Mouse (Mus musculus): Measurements from ENCODE around the gene Rbl2.

Rbl2 gene

DNA sequence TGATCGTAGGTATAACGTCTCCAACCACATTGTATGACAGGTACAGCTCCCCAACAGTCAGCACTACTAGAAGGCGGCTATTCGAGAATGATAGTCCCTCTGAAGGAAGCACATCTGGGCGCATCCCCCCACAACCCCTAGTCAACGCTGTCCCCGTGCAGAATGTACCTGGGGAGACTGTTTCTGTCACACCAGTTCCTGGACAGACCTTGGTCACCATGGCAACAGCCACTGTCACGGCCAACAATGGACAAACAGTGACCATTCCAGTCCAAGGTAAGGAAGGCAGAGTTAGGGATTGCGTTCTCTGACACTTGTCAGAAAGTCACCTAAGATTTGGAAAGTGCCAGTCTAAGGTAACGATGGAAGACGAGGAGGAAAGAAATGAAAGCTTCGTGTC is 36.4 kb downstream of the Rbl2 start:
- no peak for DNase-seq (ENCODE audit: low spot score in 2 of 2)

DNA sequence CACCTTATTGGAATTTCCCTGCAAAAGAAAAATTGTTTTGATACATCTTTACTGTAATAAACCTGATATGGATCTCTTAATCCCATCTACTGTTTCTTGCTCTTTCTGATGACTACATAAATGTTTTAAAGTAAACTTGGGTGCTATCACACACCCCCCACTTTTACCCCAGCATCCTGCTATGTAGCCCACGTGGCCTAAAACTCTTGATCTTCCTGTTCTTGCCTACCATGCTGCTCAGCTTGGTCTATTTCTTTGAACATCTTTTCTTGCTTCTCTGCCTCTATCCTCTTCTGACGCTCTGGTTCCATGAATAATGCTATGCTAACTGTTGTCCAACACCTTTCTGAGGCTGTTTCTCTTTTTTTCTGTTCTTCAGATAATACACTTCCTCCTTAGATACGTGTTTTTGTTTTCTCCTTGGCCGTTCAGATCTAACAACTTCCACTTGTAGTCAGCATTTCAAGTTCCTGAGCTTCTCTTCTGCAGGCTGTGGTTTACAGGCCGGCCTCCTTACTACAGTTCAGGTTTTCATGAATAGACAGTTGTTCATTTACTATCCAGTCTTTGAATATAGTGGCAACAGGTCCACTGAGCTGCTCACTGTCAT is 42.1 kb downstream of the Rbl2 start:
- no peak for DNase-seq (ENCODE audit: low spot score in 2 of 2)

DNA sequence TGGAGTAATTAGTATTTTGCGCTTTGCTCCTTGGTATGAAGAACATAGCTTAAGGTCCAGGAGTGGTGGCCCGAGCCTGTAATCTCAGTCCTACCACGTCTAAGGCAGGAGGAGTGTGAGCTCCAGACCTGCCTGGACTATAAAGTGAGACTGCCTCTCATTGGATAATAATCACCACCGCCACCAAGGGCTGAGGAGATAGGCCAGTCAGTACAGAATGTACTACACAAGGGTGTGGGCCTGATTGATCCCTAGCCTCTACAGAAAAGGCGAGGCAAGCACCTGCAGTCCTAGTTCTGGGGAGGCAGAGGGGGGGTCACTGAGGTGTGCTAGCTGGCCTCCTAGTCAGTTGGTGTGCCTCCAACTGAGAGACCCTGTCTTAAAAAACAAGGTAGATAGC is 44.6 kb downstream of the Rbl2 start:
- DNase-seq (ENCODE audit: low spot score in 2 of 2), result no peak

DNA sequence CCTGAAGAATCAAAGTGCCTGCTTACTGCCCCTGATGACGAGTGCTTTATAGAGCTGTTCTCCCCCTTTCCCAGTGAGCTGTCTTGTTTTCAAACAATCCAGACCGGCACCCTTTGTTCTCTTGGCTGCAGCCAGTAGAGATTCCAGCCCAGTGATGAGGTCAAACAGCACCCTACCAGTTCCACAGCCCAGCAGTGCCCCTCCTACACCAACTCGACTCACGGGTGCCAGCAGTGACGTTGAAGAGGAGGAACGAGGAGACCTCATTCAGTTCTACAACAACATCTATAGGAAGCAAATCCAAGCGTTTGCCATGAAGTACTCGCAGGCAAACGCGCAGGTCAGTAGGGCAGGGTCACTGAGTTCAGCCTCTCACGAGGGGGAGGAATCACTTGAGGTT is 45.1 kb downstream of the Rbl2 start:
- DNase-seq (ENCODE audit: low spot score in 2 of 2), result no peak

DNA sequence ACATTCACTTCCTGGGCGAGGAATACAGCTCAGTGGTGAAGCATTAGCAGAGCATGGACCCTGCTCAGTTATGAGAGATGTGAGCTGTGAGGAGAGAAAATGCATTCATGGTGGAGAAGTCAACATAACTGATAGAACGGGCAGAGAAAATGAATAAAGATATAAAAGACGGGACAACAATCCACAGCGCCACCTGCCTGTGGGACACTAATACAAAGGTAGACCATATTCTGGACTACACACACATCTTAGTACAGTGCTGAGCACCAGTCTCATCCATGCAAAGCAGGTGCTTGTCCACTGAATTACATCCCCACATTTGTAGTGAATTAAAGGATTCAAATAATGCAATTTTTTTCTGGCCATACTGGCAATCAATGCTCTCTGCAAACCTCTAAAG is 47.7 kb downstream of the Rbl2 start:
- DNase-seq (ENCODE audit: low spot score in 2 of 2), result no peak

DNA sequence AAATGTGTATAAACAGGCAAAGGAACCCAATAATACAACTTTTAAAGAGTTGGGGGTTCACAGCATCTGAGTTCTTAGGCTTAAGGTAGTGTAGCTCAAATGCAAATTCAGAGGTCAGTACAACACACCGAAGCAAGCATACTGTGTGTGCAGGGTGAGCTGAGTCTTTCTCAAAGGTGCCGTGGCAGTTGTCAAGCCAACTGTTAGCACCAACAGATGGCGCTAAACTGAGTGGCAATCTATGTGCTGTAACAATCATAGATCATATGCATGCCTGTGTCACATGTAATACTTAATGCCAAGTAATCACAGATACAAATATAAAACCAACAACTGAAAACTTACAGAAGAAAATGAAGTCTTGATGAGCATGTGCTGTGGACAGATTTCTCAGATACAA is 48.3 kb downstream of the Rbl2 start:
- DNase-seq (ENCODE audit: low spot score in 2 of 2), result no peak

DNA sequence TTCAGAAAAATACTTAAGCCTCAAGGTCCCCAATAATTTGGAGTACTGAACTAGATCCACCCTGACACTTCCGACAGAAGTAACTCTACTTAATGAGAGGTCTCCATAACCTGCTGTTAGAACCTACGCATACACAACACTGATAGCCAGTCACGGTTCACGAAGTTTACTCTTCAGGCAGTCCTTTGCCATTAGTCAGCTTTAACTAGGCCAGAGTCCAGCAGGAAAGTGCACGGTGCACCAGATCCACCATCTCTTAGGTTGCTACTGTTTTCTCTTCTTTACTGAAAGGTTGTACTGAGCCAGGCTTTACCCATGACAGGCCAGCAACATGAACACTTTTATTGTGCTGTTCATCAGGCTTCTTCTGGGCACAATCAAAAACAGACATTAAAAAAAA is 54.5 kb downstream of the Rbl2 start:
- no peak for DNase-seq (ENCODE audit: low spot score in 2 of 2)

DNA sequence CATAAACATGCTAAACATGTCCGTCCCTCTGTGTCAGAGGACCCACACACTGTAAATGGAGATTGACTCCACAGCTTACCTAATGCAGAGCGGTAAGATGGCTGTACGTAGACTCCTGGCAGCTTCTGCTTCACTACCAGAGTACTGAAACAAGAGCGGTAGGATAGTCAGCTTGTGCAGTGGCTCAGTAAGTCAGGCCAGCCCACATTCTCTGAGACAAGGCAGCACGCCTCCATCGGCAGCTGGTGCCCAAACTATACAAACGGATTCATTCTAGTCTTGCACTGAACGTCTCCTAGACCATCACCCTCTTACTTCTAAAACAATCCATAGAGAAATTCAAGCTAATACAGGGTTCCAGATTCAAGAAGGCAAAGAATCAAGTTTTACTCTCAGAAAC is 56.9 kb downstream of the Rbl2 start:
- DNase-seq (ENCODE audit: low spot score in 2 of 2), result no peak

DNA sequence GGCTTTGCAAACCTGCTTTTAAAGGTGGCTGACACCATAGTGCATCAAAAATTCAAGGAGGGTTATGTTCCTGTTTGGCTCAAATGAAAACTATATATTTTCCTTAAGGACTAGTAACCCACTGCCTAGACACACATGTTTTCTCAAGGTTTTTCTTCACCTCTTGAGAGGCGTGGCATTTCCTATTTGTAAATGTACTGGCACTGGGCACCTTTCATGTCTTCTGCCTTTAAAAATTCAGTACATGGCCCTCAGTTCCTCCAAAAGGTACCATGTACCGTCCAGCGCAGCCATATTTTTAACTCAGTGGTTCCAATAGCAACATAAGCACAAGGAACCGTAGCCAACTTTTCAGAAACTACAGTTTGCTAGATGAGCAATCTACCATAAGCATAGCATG is 62.9 kb downstream of the Rbl2 start:
- no peak for DNase-seq (ENCODE audit: low spot score in 2 of 2)

DNA sequence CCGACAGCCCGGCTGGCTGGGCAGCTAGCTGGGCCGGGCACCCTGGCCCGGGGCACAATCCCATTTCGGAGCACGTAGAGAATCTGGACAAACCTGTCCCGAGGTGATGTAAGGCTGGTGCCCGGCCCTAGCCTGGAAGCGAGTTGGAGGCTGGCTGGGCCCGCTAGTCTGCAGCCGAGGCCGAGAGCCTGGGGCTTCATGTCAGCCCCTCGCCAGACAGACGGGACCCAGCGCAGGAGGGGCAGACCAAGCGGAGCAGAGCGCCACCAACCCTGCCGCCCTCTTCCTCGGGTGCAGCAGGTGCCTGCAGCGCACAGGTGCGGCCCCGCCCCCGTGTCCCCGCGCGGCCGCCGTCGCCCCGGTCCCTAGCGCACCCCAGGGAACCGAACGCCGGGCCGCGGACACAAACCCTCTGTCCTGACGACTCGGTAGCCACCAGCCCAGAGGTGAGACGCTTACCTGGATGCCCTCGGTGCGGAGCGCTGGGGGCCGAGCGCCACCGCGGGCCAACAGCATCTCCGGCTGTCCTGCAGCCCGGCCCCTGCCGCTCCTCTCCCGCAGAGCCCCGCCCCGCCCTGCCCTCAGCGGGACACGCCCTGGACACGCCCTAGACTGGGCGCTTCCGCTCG is 63.7 kb downstream of the Rbl2 start:
- peak in 1 of 2 experiments; percentile 67 for DNase-seq (ENCODE audit: low spot score in 2 of 2)

DNA sequence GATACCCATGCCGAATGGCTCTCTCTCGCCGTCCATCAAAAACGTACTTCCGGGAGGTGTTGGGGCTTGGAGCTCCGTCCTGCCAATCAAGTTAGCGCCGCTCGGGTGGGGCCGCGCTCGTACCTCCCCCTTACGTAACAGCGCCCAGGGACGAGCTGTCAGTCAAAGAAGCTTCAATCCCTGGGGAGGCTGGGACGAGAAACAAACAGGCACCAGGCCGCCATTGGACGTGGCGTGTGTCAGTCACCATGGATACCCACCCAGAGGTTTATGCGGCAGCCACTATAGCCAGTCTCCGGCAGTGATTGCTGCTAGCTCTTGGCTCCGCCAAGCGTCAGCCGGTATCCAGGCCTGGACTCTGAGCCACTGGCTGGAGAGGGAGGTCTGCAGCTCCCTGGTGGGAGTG is 64.2 kb downstream of the Rbl2 start:
- DNase-seq (ENCODE audit: low spot score in 2 of 2), result peak; percentile 96 to 99

DNA sequence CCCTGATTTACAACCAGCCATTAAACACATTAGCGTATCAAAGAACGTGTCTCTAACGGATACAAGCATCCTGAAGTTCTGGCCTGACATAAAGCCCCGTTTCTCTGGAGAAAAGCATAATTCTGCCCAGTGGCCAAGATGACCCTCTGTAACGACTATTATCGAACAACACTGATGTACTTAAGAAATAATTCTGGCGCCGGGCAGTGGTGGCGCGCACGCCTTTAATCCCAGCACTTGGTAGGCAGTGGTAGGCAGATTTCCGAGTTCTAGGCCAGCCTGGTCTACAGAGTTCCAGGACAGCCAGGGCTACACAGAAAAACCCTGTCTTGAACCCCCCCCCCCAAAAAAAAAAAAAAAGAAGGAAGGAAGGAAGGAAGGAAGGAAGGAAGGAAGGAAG is 64.8 kb downstream of the Rbl2 start:
- no peak for DNase-seq (ENCODE audit: low spot score in 2 of 2)

DNA sequence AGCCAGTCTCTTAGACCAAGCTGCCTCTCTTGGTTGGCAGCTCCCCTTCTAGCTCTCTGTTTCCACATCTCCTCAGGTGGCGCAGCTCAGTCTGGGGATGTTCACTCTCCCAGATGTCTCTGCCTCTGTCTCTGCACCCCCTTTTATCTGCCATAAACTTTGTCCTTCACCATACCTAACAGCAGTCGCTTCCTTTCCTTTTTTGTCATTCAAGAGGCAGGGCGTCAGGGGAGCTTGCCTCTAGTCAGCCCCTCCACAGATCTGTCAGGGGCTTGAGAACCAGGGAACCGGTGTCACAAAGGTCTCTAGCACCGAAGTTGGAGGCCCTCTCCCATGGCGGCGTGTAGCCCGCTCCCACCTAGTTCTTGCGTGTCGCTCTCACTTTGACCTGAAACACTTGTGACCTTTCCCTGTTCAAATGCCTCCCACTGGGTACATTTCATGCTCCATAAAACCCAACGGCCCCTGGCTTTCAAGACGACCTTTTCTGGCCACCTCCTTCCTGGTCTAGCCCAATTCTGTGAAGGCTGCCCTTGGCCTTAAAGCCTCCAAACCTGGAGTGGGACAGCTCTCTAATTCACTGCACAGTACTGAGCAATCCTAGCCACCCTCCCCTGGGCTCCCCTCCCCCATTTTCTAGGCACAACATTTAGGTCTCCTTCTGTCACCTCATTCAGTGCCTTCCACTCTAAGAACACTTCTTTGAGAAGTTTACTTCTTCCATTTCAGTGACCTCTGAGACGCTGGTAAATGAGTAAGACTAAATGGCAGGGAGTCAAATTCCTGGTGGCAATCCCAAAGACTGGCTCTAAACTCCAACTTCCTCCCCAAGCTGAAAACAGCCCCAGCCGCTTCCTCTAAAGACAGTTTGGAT is 65.7 kb downstream of the Rbl2 start:
- no peak for DNase-seq (ENCODE audit: low spot score in 2 of 2)

DNA sequence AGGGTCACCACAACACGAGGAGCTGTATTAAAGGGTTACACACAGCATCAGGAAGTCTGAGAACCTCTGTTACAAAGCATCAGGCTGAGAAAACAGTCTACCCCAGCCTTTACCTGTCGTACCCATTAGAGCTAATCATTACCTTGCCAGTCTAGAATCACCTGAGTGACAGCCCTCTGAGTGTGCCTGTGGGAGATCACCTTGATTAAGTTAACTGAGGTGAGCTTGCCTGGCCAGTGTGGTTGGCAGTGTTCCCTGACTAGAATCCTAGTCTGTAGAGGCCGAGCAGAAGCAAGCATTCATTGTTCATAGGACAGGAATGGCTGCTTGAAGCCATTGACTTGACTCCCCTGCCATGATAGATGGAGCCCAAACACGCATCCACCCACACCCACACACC is 71.0 kb downstream of the Rbl2 start:
- no peak for DNase-seq (ENCODE audit: low spot score in 2 of 2)

DNA sequence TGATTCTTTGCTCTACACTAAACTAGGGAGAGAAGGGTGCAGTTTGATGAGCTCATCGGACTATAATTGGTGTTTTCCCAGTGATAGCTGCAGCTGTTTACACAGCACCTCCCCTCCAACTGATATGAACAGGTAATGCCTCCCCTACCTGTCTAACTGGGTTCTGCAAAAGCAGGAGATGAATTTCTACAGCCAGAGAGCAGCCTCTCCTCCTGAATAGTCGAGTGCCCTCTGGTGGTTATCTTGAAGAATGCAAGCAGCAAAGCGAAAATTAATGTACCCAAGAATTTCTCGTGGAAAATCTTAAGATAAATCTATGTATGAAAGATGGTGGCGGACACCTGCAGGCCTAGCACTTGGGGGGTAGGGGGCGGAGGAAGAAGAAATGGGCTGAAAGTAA is 77.9 kb downstream of the Rbl2 start:
- peak in 1 of 2 experiments; percentile 33 for DNase-seq (ENCODE audit: low spot score in 2 of 2)

DNA sequence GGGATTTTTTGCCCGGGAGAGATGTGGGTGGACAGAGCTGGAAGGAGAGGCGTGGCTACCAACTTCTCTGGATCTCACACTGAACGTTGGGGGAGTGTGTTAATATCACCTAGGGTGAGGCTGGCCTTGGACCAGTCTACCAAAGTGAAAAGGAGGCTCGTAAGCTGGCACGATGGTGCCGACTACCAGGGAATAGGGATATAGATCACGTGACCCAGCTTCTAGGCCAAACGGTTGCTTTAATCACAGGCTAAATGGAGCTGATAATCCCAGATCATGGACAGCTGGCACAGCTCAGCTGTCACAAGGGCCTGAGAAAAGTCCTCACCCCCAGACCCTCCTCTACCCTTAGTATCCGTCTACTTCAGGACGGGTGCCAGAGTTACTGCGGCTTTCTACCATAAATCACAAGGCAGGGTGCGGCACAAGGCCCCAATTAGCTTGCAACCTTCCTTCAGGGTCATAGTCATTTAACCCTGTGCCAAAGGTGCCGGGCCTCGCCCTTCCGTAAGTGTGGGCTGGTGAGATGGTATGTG is 78.9 kb downstream of the Rbl2 start:
- no peak for DNase-seq (ENCODE audit: low spot score in 2 of 2)

DNA sequence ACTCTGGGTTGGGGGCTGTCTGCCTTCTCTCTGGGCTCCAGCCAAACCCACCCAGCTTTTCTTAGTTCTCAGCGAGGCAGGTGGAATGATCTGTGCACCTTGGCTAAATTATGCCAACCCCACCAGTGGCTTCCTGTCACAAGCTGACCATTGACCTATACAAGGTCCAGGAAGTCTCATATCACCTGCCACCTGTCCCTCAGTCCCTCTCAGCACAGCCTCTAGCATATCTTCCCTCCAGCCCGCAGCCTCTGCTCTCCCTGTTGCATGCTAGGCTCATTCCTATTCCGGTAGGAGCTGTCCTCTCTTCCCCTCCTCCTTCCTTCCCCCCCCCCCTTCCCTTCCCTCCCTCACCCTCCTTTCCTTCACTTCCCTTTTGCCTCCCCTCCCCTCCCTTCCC is 79.4 kb downstream of the Rbl2 start:
- no peak for DNase-seq (ENCODE audit: low spot score in 2 of 2)

DNA sequence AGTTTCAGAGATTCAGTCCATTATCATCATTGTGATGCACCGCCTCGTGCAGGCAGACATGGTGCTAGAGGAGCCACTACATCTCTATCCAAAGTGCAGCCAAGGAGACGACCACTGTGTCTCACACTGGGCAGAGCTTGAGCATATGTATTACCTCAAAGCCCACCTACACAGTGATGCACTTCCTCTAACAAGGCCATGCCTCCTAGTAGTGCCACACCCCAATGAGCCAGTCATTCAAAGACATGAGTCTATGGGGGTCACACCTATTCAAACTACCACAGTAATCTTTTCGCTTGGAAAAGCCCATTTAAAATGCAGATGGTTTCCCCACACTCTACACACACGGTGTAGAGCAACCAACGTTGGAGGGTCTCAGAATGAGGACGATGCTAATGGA is 81.7 kb downstream of the Rbl2 start:
- no peak for DNase-seq (ENCODE audit: low spot score in 2 of 2)

DNA sequence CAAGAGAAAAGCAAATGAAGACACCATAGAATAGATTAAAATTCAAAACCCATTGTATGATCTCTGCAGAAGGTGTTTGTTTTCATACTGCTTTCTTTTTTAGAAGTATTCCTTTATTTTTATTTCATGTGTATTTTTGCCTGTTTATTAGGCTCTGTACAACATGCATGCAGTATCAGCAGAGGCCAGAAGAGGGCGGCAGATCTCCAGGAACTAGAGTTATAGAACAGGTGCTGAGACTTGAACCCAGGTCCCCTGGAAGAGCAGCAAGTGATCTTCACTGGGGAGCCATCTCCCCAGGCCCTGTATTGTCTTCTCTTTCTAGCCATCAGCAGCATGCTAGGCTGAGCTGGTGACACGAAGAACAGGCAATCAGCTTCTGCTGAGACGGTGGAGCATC is 84.0 kb downstream of the Rbl2 start:
- no peak for DNase-seq (ENCODE audit: low spot score in 2 of 2)

DNA sequence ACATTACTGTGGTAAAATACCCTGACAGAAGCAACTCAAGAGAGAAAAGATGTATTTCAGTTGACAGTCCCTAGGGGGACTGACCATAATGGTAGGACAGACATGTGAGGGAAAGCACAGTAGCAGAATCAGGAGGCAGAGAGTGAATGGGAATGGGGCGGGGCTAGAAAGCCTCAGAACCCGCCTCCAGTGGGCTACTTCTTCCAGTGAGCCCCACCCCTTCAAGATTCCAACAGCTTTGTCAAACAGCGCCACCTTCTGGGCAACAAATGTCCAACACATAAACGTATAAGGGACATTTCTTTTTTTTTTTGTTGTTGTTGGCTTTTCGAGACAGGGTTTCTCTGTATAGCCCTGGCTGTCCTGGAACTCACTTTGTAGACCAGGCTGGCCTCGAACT is 84.7 kb downstream of the Rbl2 start:
- DNase-seq (ENCODE audit: low spot score in 2 of 2), result no peak

DNA sequence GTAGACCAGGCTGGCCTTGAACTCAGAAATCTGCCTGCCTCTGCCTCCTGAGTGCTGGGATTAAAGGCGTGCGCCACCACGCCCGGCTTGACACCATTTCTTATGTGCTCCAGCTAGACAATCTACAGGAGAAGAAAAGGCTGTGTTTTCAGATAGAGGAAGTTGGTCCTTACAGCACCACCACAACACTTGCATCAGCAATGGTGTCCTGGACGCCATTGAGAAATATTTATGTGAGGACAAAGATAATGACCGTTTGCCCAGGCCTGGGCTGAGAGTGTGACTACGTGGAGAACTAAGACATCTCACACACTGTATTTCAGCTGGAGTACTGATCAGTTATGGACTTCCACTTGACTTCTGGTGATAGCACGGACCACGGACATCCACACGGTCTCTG is 88.8 kb downstream of the Rbl2 start:
- no peak for DNase-seq (ENCODE audit: low spot score in 2 of 2)

DNA sequence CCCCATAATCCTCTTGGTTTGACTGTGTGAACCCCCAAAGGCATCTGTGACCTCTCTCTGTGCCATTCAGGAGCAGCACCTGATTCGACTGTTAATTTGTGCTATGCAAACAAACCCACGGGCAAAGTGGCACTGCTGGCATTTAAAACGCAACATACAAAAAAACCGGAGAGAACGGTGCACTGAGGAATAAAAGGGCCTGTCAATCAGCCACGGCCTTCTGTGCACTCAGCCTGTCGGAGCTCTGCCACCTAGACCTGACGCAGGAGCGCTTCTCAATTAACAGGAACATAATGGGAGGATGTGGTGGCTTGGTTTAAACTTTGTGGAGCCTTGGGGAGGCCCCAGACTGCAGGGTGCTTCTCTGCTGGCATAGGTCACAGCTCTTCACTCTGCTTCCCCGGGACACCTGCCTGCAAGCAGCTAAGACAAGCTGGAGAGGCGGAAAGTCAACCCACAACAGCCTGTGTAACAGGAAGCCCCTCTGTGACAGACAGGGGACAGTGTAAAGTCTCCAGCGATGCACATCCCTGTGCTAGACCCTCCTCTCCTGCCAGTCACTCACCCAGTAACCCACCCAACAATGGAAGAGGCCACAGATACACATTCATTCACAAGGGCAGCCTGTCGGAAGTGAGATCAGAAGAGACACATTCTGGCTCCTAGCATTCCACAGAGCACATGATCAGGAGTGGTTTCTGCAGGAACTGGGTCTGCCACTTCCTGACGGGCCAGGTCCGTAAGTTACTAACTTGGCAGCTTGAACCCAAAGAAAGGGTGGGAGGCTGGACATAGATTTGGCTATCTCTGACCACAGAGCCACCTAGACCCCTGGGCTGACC is 90.3 kb downstream of the Rbl2 start:
- no peak for DNase-seq (ENCODE audit: low spot score in 2 of 2)
